Comparison of ENCODE assay signal across 8 mouse cellular contexts in the genomic region with DNA sequence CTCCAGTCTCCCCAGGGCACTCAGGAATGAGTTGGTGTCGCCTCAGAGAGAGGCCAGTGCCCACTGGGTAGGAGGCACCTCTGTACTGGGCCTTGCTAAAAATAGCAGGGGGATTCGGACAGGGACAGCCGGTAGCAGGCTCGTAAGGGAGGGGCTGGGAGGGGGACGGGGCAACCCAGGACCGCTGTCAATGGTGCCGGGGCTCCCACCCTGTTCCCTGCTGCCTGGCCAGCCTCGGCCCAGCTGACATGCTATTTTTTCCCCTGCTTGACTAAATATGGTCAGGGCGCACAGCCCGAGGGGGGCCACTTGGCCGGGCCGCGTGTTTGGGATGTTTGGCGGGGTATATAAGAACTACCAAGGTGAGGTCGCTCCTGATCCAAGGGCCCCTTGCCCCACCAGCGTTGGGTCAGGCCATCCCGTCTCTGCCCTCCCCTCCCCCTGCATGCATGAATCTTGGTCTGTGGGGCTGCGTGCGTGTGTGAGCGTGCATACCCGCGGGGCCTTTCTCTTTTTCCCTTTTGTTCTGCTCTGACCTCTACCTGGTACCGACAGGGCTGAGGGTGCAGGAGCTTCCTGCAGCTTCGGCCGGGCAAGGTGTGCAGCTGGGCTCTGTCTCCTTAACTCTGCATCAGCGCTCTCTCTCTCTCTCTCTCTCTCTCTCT. TPM values are rescaled to one million over a fixed set of nuclear protein-coding genes. Genes with fewer than 3 reads are reported as not detected.
A peak's percentile ranks its signal among the peaks of the same experiment; 100 is the strongest.
DNase-seq lines count a peak whose midpoint lies in the region; ATAC-seq lines count a peak whose summit lies in the region.
"Had no signal": no experiment of that assay in that cellular context is flagged by ENCODE, and none has a peak within 500 bp of the region (broad histone marks: within the 10 kb centered on the region; RNA-seq: fewer than 3 reads in every experiment).

No protein-coding gene starts in this region.

- peak overlapping the region; percentile 40; the same call in 1 of the 2 replicates for H3K9ac ChIP-seq in forebrain, embryonic 14.5 days (ENCODE audit: low read length)
- peak overlapping the region; percentile 39; the same call in 1 of the 2 replicates for H3K9ac ChIP-seq in midbrain, embryonic 14.5 days (replicated peaks; ENCODE audit: low read length)

- peak; percentile 33 for DNase-seq in embryo, embryonic 11 days
- DNase-seq in forebrain, embryonic 14.5 days (ENCODE audit: low spot score) = no peak
- DNase-seq in heart, postnatal 25 days (ENCODE audit: low spot score) = peak; percentile 62
- DNase-seq in midbrain, embryonic 14.5 days = no peak
- DNase-seq in thymus, postnatal 36 days = no peak
- no peak for DNase-seq in adrenal gland, postnatal 25 days

- intact Hi-C loops in heart, postnatal 25 days (cut with DNase I) = no loop called here

- H3K4me1 ChIP-seq in forebrain, embryonic 14.5 days (ENCODE audit: control insufficient read depth, insufficient read depth, low read length) = no peaks in the 10 kb centered on the region
- peaks cover 11% of the 10 kb centered on the region for H3K4me1 ChIP-seq in midbrain, embryonic 14.5 days (ENCODE audit: control insufficient read depth, insufficient read depth, low read length)
- H3K4me1 ChIP-seq: megakaryocyte, embryonic 14.5 days had no signal

- peak overlapping the region; percentile 37 for H3K4me3 ChIP-seq in forebrain, embryonic 14.5 days (ENCODE audit: low read depth, low read length)
- peak overlapping the region; percentile 49 for H3K4me3 ChIP-seq in midbrain, embryonic 14.5 days (replicated peaks; ENCODE audit: low read depth, low read length)
- H3K4me3 ChIP-seq: megakaryocyte, embryonic 14.5 days had no signal

- WGBS in forebrain, embryonic 14.5 days = 3% methylated on average over 26 of the region's 26 CpGs
- WGBS in midbrain, embryonic 14.5 days = 3% methylated on average over 26 of the region's 26 CpGs

- peak overlapping the region; percentile 82 for H3K4me2 ChIP-seq in forebrain, embryonic 14.5 days (ENCODE audit: low read length)
- H3K4me2 ChIP-seq in midbrain, embryonic 14.5 days (ENCODE audit: low read length) = peak overlapping the region; percentile 90

- no peaks in the 10 kb centered on the region for H3K9me3 ChIP-seq in forebrain, embryonic 14.5 days (replicated peaks; ENCODE audit: control insufficient read depth, low read length)
- no peaks in the 10 kb centered on the region for H3K9me3 ChIP-seq in midbrain, embryonic 14.5 days (ENCODE audit: control insufficient read depth, low read length)
- H3K9me3 ChIP-seq: megakaryocyte, embryonic 14.5 days had no signal

- H3K27ac ChIP-seq in forebrain, embryonic 14.5 days (ENCODE audit: low read depth, low read length) = no peak overlapping the region
- H3K27ac ChIP-seq in midbrain, embryonic 14.5 days (replicated peaks; ENCODE audit: low read depth, low read length) = no peak overlapping the region

- no peaks in the 10 kb centered on the region for H3K36me3 ChIP-seq in forebrain, embryonic 14.5 days (ENCODE audit: control insufficient read depth, insufficient read depth, low read length)
- no peaks in the 10 kb centered on the region for H3K36me3 ChIP-seq in midbrain, embryonic 14.5 days (ENCODE audit: control insufficient read depth, insufficient read depth, low read length)

- peak; percentile 58; the same call in 1 of the 2 replicates for ATAC-seq in forebrain, embryonic 14.5 days
- peak; percentile 29; the same call in 1 of the 2 replicates for ATAC-seq in midbrain, embryonic 14.5 days (ENCODE audit: low FRiP score, low TSS enrichment)
- ATAC-seq in megakaryocyte progenitor cell, adult 5-6 weeks (replicated peaks; ENCODE audit: poor library complexity) = no peak

- peaks cover 29% of the 10 kb centered on the region for H3K27me3 ChIP-seq in forebrain, embryonic 14.5 days (replicated peaks; ENCODE audit: control insufficient read depth, insufficient read depth, low read length)
- H3K27me3 ChIP-seq in midbrain, embryonic 14.5 days (ENCODE audit: control insufficient read depth, insufficient read depth, low read length) = peaks cover 17% of the 10 kb centered on the region; the same call in 1 of the 2 replicates

RNA-seq across cellular contexts. Expression of gene Gata5, which starts 50.9 kb away (rescaled TPM):
- polyA plus RNA-seq in forebrain, embryonic 14.5 days (2014; fragmentation: Nextera tagmentation; extraction: Ambion mirVana) = not detected in 2 replicates
- 1 to 10 TPM in 1 of 2 experiments, under 1 TPM in 1; 0.98 to 1.1 TPM for total RNA-seq in heart, postnatal 25 days (2021)
- not detected in 2 replicates for polyA plus RNA-seq in midbrain, embryonic 14.5 days (2014; fragmentation: Nextera tagmentation; extraction: Ambion mirVana)
- not detected in 2 replicates for total RNA-seq in megakaryocyte progenitor cell, adult 5-6 weeks (2015)
- not detected in 2 replicates for total RNA-seq in megakaryocyte progenitor cell, adult 5-6 weeks (2017)
- total RNA-seq in adrenal gland, postnatal 25 days (2021) = 0.29 TPM in 1 of 2 replicates, not detected in the other

Comparison
In these comparisons a context has a peak if more than half of its experiments do, and no peak if none do; other contexts are left out.
1. DNase-seq: peak in embryo, embryonic 11 days (single experiment) and heart, postnatal 25 days (single experiment); none in forebrain, embryonic 14.5 days (single experiment), midbrain, embryonic 14.5 days (single experiment), thymus, postnatal 36 days (0 of 2) and adrenal gland, postnatal 25 days (single experiment).